Mouse (Mus musculus) limb, embryonic 12.5 days (tissue): ENCODE measurements around the gene Gm29797. TPM values are rescaled to one million over a fixed set of nuclear protein-coding genes. Genes with fewer than 3 reads are reported as not detected.
A peak's percentile ranks its signal among the peaks of the same experiment; 100 is the strongest.

Experiments used
- ATAC-seq: fragments of 200-750 bp; cut with Nextera tagmentation; 2 replicates; pipeline ENCODE4 v1.8.0; 2017; ENCODE audit warnings: low read depth, moderate TSS enrichment; ENCODE audit not compliant: insufficient number of reproducible peaks, insufficient read depth, low FRiP score, low TSS enrichment
- H3K27ac ChIP-seq: fragments of 300-500 bp; sonication (generic); 2 replicates; pipeline ENCODE4 v1.5.1; 2016; ENCODE audit warnings: mild to moderate bottlenecking, moderate library complexity
- H3K27me3 ChIP-seq: fragments of 300-500 bp; sonication (generic); 2 replicates; pipeline ENCODE4 v1.6.1; 2016; ENCODE audit warnings: mild to moderate bottlenecking, moderate library complexity
- H3K36me3 ChIP-seq: fragments of 300-500 bp; sonication (generic); 2 replicates; pipeline ENCODE4 v1.6.1; 2016; ENCODE audit warnings: mild to moderate bottlenecking, moderate library complexity
- H3K4me1 ChIP-seq: fragments of 300-500 bp; sonication (generic); replicated peaks from 2 replicates; pipeline ENCODE4 v1.6.1; 2016
- H3K4me2 ChIP-seq: fragments of 300-500 bp; sonication (generic); 2 replicates; pipeline ENCODE4 v1.6.1; 2016; ENCODE audit warnings: mild to moderate bottlenecking, moderate library complexity
- H3K4me3 ChIP-seq: fragments of 300-500 bp; sonication (generic); replicated peaks from 2 replicates; pipeline ENCODE4 v1.5.1; 2016; ENCODE audit warnings: mild to moderate bottlenecking
- H3K9ac ChIP-seq: fragments of 300-500 bp; sonication (generic); replicated peaks from 2 replicates; pipeline ENCODE4 v1.6.1; 2016; ENCODE audit warnings: mild to moderate bottlenecking, moderate library complexity
- H3K9me3 ChIP-seq: fragments of 300-500 bp; sonication (generic); 2 replicates; pipeline ENCODE4 v1.6.1; 2016; ENCODE audit warnings: mild to moderate bottlenecking, moderate library complexity
- WGBS: fragments of 180-500 bp; shearing (Covaris S2); methylation state at CpG from one replicate; pipeline ENCODE4 v1.1.7; 2016; 5-methylcytosine and 5-hydroxymethylcytosine counted together
- polyA plus RNA-seq: library from polyadenylated mRNA; unstranded; fragments of >200 nt; fragmentation: Nextera tagmentation; extraction: Ambion mirVana; gene quantifications from 2 replicates; pipeline ENCODE4 v1.2.1, GENCODE M21; 2016

Gm29797 gene
- polyA plus RNA-seq, 1 experiment from 2014 or later = 0.58 TPM

DNA sequence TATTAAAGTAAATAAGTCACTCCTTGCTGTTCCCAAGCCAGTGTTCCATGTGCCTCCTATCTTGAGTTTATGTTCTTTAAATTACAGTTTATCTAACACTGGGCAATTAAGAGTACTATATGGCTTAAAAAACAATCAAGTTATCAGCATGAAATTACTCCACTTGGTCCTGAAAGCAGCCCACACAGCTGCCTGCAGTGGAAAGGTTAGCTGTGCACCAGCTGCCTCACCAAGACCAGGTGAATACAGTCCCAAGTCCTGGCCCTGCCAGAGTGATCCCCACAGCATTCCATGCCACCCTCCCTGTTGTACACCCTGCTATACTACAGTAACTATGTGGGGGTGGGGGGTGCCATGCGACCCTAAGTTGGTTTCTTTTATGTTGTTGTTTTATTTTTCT, 3.3 kb upstream of the Gm29797 start:
- ATAC-seq = no peak

DNA sequence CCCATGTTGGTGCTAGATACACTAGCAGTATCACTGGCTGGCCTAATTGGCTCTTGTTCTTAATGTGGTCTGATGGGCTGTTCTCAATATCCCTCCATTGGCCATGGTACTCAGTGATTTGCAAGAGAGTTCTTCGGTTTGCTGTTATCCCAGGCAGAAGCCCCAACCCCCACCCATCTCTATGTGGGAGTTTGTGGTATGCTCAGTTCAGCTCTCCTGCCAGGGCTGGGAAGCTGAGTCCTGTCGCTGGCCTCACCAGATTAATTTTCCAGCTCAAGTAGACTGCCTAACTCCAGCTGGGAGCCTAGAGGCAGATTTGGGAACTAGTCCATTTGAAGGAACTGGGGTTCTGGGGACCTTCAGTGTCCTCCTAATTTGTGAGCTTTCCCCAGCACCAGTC, 607 bp downstream of the Gm29797 start:
- no peak overlapping the region for H3K27ac ChIP-seq

More for the DNA sequence above, 3.3 kb upstream of the Gm29797 start:
- WGBS = 92% methylated on average over 1 of the region's 1 CpGs
- no peaks in the 10 kb centered on the region for H3K27me3 ChIP-seq
- no peaks in the 10 kb centered on the region for H3K9me3 ChIP-seq
- H3K36me3 ChIP-seq = peaks cover 87% of the 10 kb centered on the region
- no peak overlapping the region for H3K27ac ChIP-seq
- no peak overlapping the region for H3K9ac ChIP-seq
- H3K4me2 ChIP-seq = no peak overlapping the region
- peaks cover 15% of the 10 kb centered on the region for H3K4me1 ChIP-seq
- H3K4me3 ChIP-seq = no peak overlapping the region

DNA sequence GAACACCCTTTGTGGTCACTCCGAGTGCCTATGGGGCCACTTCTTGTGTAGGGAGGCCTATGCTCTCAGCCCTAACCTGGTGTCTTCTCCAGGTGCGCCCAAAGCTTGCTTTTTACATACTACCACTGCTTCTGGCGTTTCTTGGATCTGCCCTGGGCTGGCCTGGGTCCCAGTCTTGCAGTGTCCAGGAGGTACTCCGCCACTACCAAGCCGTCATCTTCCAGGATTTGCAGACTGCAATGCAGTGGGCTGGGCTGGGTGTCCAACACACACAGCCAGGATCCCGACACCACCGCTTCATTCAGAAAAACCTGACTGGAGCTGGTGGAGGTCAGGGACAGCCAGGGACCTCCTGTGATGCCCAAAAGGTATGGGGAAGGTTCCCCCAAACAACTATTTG, 1.7 kb downstream of the Gm29797 start:
- H3K4me2 ChIP-seq = no peak overlapping the region
- WGBS = 88% methylated on average over 7 of the region's 7 CpGs
- H3K4me3 ChIP-seq = no peak overlapping the region
- H3K27ac ChIP-seq = no peak overlapping the region
- H3K36me3 ChIP-seq = peaks cover 37% of the 10 kb centered on the region
- H3K9ac ChIP-seq = no peak overlapping the region
- no peaks in the 10 kb centered on the region for H3K9me3 ChIP-seq
- H3K27me3 ChIP-seq = no peaks in the 10 kb centered on the region
- peaks cover 39% of the 10 kb centered on the region for H3K4me1 ChIP-seq
- ATAC-seq = no peak

More for the DNA sequence above, 607 bp downstream of the Gm29797 start:
- no peak overlapping the region for H3K9ac ChIP-seq
- H3K4me3 ChIP-seq = no peak overlapping the region
- H3K27me3 ChIP-seq = no peaks in the 10 kb centered on the region
- no peak for ATAC-seq
- H3K4me1 ChIP-seq = peaks cover 34% of the 10 kb centered on the region
- 72% methylated on average over 2 of the region's 2 CpGs for WGBS
- H3K4me2 ChIP-seq = no peak overlapping the region
- H3K36me3 ChIP-seq = peaks cover 48% of the 10 kb centered on the region
- no peaks in the 10 kb centered on the region for H3K9me3 ChIP-seq

DNA sequence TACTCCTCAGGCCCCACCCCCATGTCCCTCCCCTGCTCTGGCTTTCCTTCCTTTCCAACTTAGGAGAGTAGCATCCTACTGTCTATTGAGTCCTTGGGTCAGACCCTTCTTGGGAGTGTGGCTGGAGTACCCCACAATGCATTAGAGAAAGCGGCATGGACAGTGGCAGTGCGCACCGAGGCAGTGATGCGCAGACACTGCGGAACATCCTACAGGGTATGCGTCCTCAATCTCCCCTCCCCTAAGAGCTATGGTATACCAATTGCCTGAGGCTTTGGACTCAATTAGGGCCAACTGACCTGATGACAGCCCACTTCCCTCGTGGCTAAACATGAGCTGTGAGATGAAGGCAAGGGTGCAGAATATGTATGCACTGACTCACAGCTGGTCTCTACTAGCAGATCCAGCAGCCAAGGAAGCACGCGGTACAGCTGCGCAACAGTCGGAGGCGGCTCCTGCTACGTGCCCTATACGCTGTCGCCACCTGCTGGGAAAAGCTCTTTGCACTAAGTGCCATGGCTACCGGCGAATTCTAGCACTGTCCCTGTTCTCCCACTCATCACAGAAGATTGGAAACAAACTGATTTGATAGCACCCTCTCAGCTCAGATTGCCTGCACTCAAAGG, 2.2 kb downstream of the Gm29797 start:
- ATAC-seq = 0 out of 2 replicates have a peak, but pooled peaks have one; percentile 34
- Histone ChIP-seq H3K4me1 (peaks cover 43% of the 10 kb centered on the region), H3K9ac (no peak overlapping the region), H3K27ac (no peak overlapping the region), H3K9me3 (no peaks in the 10 kb centered on the region), H3K4me2 (peak overlapping the region; percentile 15; the same call in 1 of the 2 replicates), H3K36me3 (peaks cover 32% of the 10 kb centered on the region), H3K27me3 (no peaks in the 10 kb centered on the region), H3K4me3 (no peak overlapping the region)
- 44% methylated on average over 17 of the region's 17 CpGs for WGBS

DNA sequence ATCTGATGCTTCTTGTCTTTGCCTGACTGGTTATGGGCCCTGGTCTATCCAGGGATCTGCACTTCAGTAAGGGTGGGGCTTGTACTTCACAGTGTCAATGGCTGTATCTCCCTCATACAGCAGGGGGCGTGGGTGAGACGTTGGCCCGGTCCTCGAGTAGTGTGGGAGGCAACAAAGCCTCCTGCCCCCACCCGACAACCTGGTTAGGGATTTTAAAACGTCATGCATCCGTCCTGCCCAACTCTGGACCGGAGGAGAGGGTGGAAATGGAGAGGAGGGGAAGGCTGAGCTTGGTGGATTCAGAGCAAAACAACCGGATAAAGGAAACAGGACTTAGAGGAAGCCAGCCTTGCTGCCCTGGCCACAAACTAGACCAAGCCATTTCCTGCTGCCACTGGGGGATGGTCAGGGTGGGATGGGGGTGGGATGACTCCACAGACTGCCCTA, 2.8 kb downstream of the Gm29797 start:
- H3K4me2 ChIP-seq = peak overlapping the region; percentile 15; the same call in 1 of the 2 replicates
- no peak overlapping the region for H3K4me3 ChIP-seq
- peaks cover 43% of the 10 kb centered on the region for H3K4me1 ChIP-seq
- peaks cover 29% of the 10 kb centered on the region for H3K36me3 ChIP-seq
- H3K9me3 ChIP-seq = no peaks in the 10 kb centered on the region
- H3K27me3 ChIP-seq = no peaks in the 10 kb centered on the region
- no peak overlapping the region for H3K27ac ChIP-seq
- 13% methylated on average over 9 of the region's 9 CpGs for WGBS
- ATAC-seq = peak; percentile 5; the same call in 1 of the 2 replicates
- no peak overlapping the region for H3K9ac ChIP-seq

DNA sequence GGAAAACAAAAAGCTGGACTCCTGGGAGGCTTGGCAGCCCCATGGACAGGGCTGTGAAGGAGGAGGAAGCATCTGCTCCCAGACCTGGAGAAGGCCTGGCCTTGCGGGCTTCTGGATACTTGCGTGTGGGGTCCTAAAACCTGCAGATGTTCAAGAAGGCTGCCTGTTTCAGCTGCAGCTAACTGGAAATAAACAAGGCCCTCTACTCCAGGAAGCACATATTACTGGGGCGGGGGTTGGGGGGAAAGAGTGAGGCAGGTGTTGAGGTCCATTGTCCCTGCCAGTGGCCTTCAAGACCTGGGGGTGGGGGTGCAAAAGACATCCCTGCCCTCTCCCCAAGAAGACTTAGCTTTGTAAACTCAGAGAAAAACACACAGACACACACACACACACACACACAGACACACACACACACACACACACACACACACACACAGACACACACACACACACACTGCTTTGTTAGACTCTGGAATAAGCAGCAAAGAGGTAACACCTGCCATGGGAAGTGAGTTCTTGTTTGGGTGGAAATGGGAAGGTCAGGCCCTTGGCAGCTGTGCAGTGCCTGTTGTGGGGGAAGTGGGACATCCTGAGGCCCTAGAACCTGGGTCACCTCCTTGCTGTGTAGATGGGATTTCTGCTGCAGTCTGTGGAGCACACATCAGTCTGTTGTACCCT, 5.9 kb downstream of the Gm29797 start:
- 76% methylated on average over 3 of the region's 3 CpGs for WGBS
- Histone ChIP-seq H3K27me3 (peaks cover 3% of the 10 kb centered on the region), H3K9ac (no peak overlapping the region), H3K4me2 (no peak overlapping the region), H3K9me3 (no peaks in the 10 kb centered on the region), H3K4me1 (peaks cover 28% of the 10 kb centered on the region), H3K4me3 (no peak overlapping the region), H3K36me3 (0 out of 2 replicates have a peak, but pooled peaks cover 4% of the 10 kb centered on the region), H3K27ac (peak overlapping the region; percentile 68)
- ATAC-seq = no peak

DNA sequence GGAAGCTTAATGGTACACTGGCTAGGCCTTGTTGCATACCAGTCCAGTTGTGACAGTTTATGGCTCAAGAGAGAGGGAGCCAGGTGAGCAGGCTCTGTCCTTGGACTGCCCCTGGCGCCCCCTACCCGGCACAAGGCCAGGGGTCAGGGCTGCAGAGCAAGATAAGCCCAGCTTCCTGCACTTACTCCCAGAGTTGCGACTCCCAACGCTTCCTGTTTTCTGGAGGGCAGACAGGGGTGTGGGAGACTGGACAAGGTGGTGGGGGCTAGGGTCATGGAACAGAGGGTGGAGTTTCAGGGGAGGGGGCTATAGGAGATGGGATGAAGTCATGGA, 6.4 kb downstream of the Gm29797 start:
- Histone ChIP-seq H3K4me1 (peaks cover 28% of the 10 kb centered on the region), H3K36me3 (0 out of 2 replicates have a peak, but pooled peaks cover 2% of the 10 kb centered on the region), H3K9ac (no peak overlapping the region)

DNA sequence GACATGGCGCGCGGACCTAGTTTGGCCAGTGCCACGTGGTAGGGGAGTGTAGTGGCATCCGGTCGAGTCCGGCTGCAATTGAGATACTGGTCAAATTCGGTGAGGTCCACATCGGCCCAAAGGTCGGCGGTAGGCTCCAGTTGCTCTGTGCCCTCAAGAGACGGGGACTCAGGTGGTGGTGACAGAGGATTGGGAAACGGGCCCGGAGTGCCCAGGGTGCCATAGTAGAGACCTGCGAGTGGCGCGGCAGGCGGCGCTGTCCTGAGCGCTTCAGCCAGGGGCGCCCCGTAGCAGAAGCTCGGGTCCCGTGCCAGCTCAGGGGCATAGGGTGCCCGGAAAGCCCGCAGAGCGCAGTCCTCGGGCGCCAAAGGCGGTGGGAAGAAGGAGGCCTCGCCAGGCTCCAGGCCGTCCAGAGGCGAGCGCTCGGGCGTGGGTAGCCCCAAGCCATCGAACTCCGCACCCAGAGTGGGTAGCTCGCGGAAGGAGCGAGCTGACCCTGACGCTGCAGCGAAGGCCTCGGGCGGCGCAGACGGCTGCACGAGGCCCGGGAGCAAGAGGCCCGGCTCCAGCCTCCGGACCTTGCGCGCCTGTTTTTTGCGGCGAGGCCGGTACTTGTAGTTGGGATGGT, 13.6 kb downstream of the Gm29797 start:
- H3K27ac ChIP-seq = 0 out of 2 replicates have a peak overlapping the region, but pooled peaks have one; percentile 12
- peaks cover 69% of the 10 kb centered on the region for H3K27me3 ChIP-seq
- H3K36me3 ChIP-seq = no peaks in the 10 kb centered on the region
- peak overlapping the region; percentile 60 for H3K9ac ChIP-seq
- peak overlapping the region; percentile 77 for H3K4me2 ChIP-seq
- peak overlapping the region; percentile 56 for H3K4me3 ChIP-seq
- no peaks in the 10 kb centered on the region for H3K9me3 ChIP-seq
- peaks cover 34% of the 10 kb centered on the region for H3K4me1 ChIP-seq
- WGBS = 4% methylated on average over 54 of the region's 56 CpGs
- ATAC-seq = no peak; the same call in 1 of the 2 replicates

More for the DNA sequence above, 6.4 kb downstream of the Gm29797 start:
- 19% methylated on average over 4 of the region's 4 CpGs for WGBS
- Histone ChIP-seq H3K9me3 (no peaks in the 10 kb centered on the region), H3K4me3 (no peak overlapping the region), H3K4me2 (no peak overlapping the region), H3K27me3 (peaks cover 8% of the 10 kb centered on the region), H3K27ac (peak overlapping the region; percentile 64)
- no peak for ATAC-seq

DNA sequence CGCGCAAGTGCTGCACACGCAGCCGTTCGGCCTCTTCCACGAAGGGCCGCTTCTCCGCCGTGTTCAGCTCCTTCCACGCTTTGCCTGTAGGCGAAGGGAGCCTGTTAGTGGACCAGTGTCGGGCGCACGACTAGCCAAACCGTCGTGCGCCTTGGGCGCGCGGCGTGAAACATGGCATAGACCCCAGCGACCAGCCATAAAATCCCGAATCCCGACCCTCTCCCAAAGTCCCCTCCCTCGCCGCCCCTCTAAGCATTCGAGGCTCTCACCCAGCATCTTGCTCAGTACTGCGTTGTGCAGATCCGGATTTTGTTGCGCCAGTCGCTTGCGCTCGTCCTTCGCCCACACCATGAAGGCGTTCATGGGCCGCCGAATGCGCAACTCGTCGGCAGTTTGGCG, 14.1 kb downstream of the Gm29797 start:
- peaks cover 69% of the 10 kb centered on the region for H3K27me3 ChIP-seq
- H3K27ac ChIP-seq = 0 out of 2 replicates have a peak overlapping the region, but pooled peaks have one; percentile 12
- H3K4me1 ChIP-seq = peaks cover 39% of the 10 kb centered on the region
- no peak for ATAC-seq
- H3K4me2 ChIP-seq = peak overlapping the region; percentile 77
- WGBS = 1% methylated on average over 41 of the region's 41 CpGs
- H3K9ac ChIP-seq = peak overlapping the region; percentile 60
- no peaks in the 10 kb centered on the region for H3K36me3 ChIP-seq
- peak overlapping the region; percentile 56 for H3K4me3 ChIP-seq
- no peaks in the 10 kb centered on the region for H3K9me3 ChIP-seq

DNA sequence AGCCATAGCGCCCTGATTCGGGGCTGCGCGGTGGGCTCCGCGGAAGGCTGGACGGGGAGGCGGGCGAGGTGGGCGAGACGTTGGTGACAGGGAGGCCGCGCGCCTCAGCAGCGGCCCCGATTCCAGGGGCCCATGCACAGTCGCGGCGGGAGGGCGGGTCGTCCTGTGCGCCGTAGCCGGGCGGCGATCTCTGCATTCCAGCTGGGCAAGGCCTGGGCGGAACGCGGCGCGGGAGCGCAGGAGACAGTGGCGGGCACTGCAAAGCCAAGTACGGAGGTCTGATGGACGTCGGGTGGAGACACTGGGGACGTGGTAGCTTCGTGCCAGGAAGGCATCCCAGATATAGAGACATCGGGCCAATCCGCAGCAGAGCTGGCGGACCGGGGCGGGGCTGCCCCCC, 14.5 kb downstream of the Gm29797 start, which contains the start of gene Sox18:
TSS of gene Sox18 (minus strand) at position 315 of the 400 bp plus-strand sequence.
- Histone ChIP-seq H3K27me3 (peaks cover 69% of the 10 kb centered on the region), H3K27ac (0 out of 2 replicates have a peak within 1 kb of the TSS, but pooled peaks have one; percentile 12), H3K4me3 (peak within 1 kb of the TSS; percentile 56), H3K9me3 (no peaks in the 10 kb centered on the region), H3K4me1 (peaks cover 43% of the 10 kb centered on the region), H3K36me3 (no peaks in the 10 kb centered on the region), H3K9ac (peak within 1 kb of the TSS; percentile 60), H3K4me2 (peak within 1 kb of the TSS; percentile 77)
- no peak for ATAC-seq
- WGBS = 1% methylated on average over 43 of the region's 43 CpGs

DNA sequence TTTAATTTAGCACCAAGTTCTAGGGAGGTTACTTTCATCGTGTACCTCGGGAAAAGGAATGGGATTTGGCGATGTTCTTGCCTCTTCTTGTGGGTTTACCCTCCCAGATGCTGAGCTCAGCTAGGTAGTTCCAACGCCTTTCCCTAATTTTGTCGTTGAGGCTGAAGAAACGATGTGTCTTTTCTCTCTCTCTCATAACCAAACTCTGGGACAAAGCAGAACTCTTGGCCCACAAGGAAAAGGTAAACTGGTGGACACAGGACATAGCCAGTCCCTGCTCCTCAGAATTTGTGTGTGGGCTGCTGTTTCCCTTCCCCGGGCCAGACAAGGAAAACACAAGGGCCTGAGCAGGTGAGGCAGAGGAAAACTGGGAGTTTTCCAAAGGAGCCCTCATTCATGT, 15.2 kb downstream of the Gm29797 start:
- ATAC-seq = no peak
- Histone ChIP-seq H3K27me3 (peaks cover 69% of the 10 kb centered on the region), H3K9me3 (no peaks in the 10 kb centered on the region), H3K9ac (no peak overlapping the region), H3K4me1 (peaks cover 45% of the 10 kb centered on the region), H3K27ac (no peak overlapping the region), H3K36me3 (no peaks in the 10 kb centered on the region), H3K4me2 (peak overlapping the region; percentile 77), H3K4me3 (peak overlapping the region; percentile 56)
- WGBS = 31% methylated on average over 7 of the region's 7 CpGs
